Mouse (Mus musculus) liver, embryonic 11.5 days (tissue): Measurements from ENCODE around the gene Spindoc. TPM values are rescaled to one million over a fixed set of nuclear protein-coding genes. Genes with fewer than 3 reads are reported as not detected.

Experiments
- ATAC-seq: fragments of 200-750 bp; cut with Nextera tagmentation; replicated peaks from 2 replicates; pipeline ENCODE4 v1.8.0; 2017; ENCODE audit warnings: moderate number of reproducible peaks, mild to moderate bottlenecking, moderate TSS enrichment, moderate library complexity; ENCODE audit not compliant: low FRiP score
- DNase-seq: peaks from one replicate; pipeline ENCODE4 v3.0.0-alpha.2; 2017; ENCODE audit warnings: low spot score
- H3K27ac ChIP-seq: fragments of 300-500 bp; sonication (generic); 2 replicates; pipeline ENCODE4 v1.5.1; 2014; ENCODE audit warnings: mild to moderate bottlenecking, low read depth, low read length, control low read depth
- H3K27me3 ChIP-seq: fragments of 300-500 bp; sonication (generic); replicated peaks from 2 replicates; pipeline ENCODE4 v1.6.1; 2014; ENCODE audit warnings: low read length, mixed read lengths; ENCODE audit not compliant: control insufficient read depth, insufficient read depth
- H3K36me3 ChIP-seq: fragments of 300-500 bp; sonication (generic); 2 replicates; pipeline ENCODE4 v1.6.1; 2014; ENCODE audit warnings: mild to moderate bottlenecking, low read length, moderate library complexity, mixed read lengths; ENCODE audit not compliant: control insufficient read depth, insufficient read depth
- H3K4me1 ChIP-seq: fragments of 300-500 bp; sonication (generic); replicated peaks from 2 replicates; pipeline ENCODE4 v1.6.1; 2014; ENCODE audit warnings: low read length, mixed read lengths; ENCODE audit not compliant: control insufficient read depth, insufficient read depth
- H3K4me2 ChIP-seq: fragments of 300-500 bp; sonication (generic); 2 replicates; pipeline ENCODE4 v1.6.1; 2014; ENCODE audit warnings: mild to moderate bottlenecking, control low read depth, moderate library complexity
- H3K4me3 ChIP-seq: fragments of 300-500 bp; sonication (generic); 2 replicates; pipeline ENCODE4 v1.5.1; 2014; ENCODE audit warnings: low read depth, low read length, control low read depth
- H3K9ac ChIP-seq: fragments of 300-500 bp; sonication (generic); 2 replicates; pipeline ENCODE4 v1.6.1; 2014; ENCODE audit warnings: low read depth, low read length, control low read depth
- H3K9me3 ChIP-seq: fragments of 300-500 bp; sonication (generic); 2 replicates; pipeline ENCODE4 v1.6.1; 2016; ENCODE audit warnings: low read length, inconsistent platforms, mixed read lengths; ENCODE audit not compliant: control insufficient read depth
- WGBS: fragments of 180-500 bp; shearing (Covaris S2); extraction: QIAGEN DNeasy Blood & Tissue Kit; methylation state at CpG from one replicate; pipeline ENCODE4 v1.1.7; 2014; 5-methylcytosine and 5-hydroxymethylcytosine counted together
- polyA plus RNA-seq: library from polyadenylated mRNA; unstranded; fragments of >200 nt; fragmentation: Nextera tagmentation; extraction: Ambion mirVana; gene quantifications from 2 replicates; pipeline ENCODE4 v1.2.1, GENCODE M21; 2014

Spindoc gene
- polyA plus RNA-seq = 16.2 and 16.7 TPM in 2 replicates

DNA sequence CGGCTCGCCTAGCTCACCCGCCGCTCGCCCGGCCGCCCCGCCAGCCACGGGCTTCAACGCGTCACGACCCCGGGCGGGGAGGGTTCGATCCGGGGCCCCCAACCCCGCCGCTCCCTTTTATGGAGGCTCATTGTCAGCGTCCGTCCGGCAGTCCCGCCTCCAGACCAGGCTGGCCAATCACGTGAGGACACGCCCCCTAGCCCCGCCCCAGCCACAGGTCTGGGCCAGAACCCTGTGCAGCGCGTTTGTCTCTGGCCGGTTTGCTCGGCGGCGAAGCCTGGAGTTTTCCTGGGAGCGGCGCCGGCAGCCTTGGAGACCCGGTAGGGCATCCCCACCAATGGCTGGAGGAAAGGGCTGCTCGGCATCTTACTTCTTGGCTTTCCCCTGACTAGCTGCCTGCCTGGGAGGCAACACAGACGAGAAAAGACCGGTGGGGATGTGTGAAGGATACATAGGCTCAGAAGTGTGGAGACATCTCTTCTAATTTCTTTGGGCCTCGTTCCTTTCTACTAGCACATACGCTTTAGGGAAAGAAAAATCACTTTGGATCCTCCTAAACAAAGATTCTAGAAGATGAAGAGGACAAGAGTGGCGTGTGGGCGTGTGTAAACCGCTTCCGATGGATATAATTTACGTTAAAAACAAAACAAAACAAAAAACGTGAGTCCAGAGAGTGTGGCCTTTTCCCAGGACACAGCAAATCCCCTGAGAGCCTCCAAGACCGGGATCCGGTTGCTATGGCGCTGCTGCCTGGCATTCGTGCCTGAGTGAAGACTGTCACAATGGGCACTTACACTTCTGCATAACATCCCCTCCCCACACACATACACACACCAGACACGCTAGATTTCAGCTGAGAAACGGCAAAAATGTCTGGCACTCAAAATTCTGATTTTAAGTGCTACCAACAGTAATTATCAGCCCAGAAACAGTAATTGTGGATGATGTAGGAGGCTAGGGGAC is at the start of gene Spindoc:
TSS of gene Spindoc (minus strand) at position 92 of the 963 bp plus-strand sequence.
- Histone ChIP-seq H3K9me3 (no peaks in the 10 kb centered on the region), H3K27me3 (no peaks in the 10 kb centered on the region), H3K4me3 (peak within 1 kb of the TSS; percentile 81), H3K36me3 (no peaks in the 10 kb centered on the region), H3K27ac (peak within 1 kb of the TSS; percentile 65), H3K9ac (peak within 1 kb of the TSS; percentile 89), H3K4me1 (peaks cover 7% of the 10 kb centered on the region), H3K4me2 (peak within 1 kb of the TSS; percentile 94)
- WGBS = 3% methylated on average over 52 of the region's 52 CpGs
- DNase-seq (peak; percentile 97), ATAC-seq (peak; percentile 99)

DNA sequence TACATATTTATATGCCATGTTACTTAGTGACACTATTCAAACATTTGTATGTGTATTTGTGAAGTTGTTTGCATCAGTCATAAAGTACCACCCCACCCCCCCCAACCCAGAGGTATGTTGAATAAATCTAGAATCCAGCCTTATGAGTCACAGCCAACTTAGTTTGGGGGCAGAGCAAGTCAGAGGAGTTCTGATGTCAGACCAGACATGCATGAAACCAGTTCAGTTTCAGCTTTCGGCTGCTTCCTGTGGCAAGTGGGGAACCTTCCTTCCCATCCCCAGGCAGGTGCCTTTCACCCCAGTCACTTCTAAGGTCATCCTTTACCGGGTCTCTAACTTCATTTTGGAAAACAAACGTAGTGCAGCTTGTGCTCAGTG is 42.6 kb upstream of the Spindoc start:
- Histone ChIP-seq H3K4me1 (peaks cover 32% of the 10 kb centered on the region), H3K27ac (no peak overlapping the region), H3K9me3 (no peaks in the 10 kb centered on the region), H3K27me3 (no peaks in the 10 kb centered on the region; the same call in 1 of the 2 replicates), H3K9ac (no peak overlapping the region), H3K36me3 (peaks cover 43% of the 10 kb centered on the region), H3K4me2 (no peak overlapping the region), H3K4me3 (no peak overlapping the region)
- WGBS = 73% methylated on average over 3 of the region's 3 CpGs
- ATAC-seq (no peak), DNase-seq (no peak)

DNA sequence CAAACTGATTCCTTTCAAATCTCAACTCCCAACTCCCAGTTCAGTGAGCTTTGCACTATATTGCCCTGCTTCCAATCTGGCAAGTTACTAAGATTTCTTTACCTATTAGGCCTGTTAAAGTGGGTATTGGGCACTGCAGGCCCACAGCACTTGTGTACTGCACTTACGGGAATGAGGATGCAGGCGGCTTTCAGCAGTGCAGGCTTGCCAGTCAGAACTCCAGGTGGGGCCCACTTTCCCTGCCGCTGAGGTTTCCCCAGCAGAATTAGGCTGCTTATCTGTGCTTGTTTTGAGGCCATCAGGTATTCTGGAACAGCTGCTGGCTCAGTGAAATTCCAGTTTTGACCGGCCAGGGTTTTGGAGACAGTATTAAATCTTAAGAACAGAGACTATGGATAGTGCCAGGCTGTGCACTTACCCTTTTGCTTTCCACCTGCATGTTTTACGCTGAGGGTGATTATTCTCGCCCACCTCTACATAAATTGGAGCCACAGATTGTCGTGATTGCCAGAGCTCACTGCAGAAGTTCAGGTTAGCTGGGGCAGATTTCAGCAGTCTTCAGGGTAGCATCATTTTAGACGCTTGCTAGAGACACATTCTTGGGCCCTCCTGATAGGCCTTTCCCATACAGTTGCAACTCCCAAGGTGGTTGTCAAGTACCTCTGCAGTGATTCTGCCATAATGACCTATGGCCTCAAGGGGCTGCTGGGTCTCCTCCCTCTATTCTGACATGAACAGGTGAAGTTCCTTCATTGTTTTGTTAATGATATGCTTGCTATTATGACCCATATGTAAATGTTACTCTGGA is 42.0 kb upstream of the Spindoc start:
- no peak for ATAC-seq
- H3K36me3 ChIP-seq = peaks cover 45% of the 10 kb centered on the region
- H3K4me3 ChIP-seq = no peak overlapping the region
- H3K4me2 ChIP-seq = no peak overlapping the region
- no peaks in the 10 kb centered on the region for H3K9me3 ChIP-seq
- H3K27me3 ChIP-seq = no peaks in the 10 kb centered on the region; the same call in 1 of the 2 replicates
- no peak overlapping the region for H3K9ac ChIP-seq
- no peak overlapping the region for H3K27ac ChIP-seq
- WGBS = 73% methylated on average over 8 of the region's 8 CpGs
- H3K4me1 ChIP-seq = peaks cover 38% of the 10 kb centered on the region
- DNase-seq = no peak

DNA sequence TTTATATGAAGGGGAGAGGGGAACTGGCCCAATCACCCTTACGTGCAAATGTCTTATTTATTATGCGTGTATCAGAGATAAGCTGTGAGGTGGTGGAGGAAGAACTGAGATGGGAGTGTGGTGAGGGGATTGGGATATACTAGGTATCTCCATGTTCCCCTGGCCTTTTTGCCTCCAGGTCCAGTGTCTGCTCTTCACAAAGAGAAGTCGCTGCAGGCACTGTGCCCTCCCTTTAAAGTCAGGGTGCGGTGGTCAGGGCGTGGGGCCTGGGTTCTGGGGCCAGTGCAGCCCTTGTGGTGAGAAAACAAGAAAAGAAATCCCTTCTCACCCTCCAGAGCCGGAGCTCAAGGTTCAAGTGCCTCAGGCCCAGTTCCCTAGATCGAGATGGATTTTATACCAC is 41.3 kb upstream of the Spindoc start:
- H3K9me3 ChIP-seq = no peaks in the 10 kb centered on the region
- peaks cover 47% of the 10 kb centered on the region for H3K36me3 ChIP-seq
- 84% methylated on average over 7 of the region's 7 CpGs for WGBS
- no peak for DNase-seq
- ATAC-seq = no peak
- no peaks in the 10 kb centered on the region; the same call in 1 of the 2 replicates for H3K27me3 ChIP-seq
- H3K4me2 ChIP-seq = no peak overlapping the region
- H3K4me3 ChIP-seq = no peak overlapping the region
- no peak overlapping the region for H3K27ac ChIP-seq
- peaks cover 44% of the 10 kb centered on the region for H3K4me1 ChIP-seq
- H3K9ac ChIP-seq = no peak overlapping the region

DNA sequence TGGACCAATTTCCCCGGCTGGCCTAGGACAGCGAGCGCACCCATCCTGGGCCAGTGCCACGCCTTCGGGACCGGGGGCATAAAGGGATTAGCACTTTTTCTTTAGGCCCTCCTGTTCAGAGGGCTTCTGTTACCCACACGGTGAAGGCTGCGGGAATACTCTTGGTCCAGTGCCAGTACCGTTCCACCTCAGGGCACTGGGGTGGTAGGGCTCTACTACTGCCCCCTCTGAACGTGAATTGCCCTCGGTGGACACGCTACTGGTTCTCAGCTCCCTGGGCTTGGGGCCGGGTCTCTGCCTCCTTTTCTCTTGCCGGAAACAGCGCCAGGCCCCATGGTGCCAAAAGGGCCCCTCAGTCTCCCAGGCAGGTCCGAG is 40.8 kb upstream of the Spindoc start:
- H3K27me3 ChIP-seq = no peaks in the 10 kb centered on the region; the same call in 1 of the 2 replicates
- no peaks in the 10 kb centered on the region for H3K9me3 ChIP-seq
- H3K4me1 ChIP-seq = peaks cover 47% of the 10 kb centered on the region
- peak overlapping the region; percentile 49; the same call in 1 of the 2 replicates for H3K4me2 ChIP-seq
- WGBS = 59% methylated on average over 16 of the region's 16 CpGs
- ATAC-seq (no peak), DNase-seq (no peak)
- no peak overlapping the region for H3K27ac ChIP-seq
- H3K36me3 ChIP-seq = peaks cover 47% of the 10 kb centered on the region
- peak overlapping the region; percentile 7; the same call in 1 of the 2 replicates for H3K4me3 ChIP-seq
- H3K9ac ChIP-seq = no peak overlapping the region

DNA sequence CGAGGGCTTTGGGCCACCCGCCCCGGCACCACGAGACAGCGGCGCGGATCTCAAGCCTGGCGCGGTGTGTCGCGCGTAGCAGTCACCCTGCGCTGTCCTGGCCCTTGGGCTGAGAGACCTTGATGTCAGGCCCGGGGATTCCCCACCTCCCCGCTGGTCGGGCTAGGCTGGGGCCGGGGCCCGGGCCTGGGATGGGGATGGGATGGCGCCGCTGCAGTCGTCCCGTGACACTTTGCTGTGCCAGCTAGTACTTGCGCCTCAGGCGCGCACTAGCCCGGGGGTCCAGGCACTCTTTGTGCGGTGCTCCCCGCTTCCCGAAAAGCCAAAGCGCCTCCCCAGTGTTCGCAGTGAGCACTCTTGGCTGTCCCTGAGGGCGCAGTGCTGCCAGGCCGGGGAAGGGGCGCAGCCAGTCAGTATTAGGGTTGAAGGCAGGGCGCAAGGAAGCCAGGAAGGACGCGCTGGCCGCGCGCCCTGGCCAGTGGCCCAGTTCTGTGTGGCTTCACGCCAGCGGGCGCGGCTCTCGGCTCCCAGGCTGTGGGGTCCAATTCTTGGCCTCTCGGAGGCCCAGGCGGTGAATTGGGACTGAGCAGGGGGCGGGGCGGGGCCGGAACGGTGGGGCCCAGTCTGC is 40.3 kb upstream of the Spindoc start:
- H3K36me3 ChIP-seq = peaks cover 43% of the 10 kb centered on the region
- peak; percentile 47 for DNase-seq

DNA sequence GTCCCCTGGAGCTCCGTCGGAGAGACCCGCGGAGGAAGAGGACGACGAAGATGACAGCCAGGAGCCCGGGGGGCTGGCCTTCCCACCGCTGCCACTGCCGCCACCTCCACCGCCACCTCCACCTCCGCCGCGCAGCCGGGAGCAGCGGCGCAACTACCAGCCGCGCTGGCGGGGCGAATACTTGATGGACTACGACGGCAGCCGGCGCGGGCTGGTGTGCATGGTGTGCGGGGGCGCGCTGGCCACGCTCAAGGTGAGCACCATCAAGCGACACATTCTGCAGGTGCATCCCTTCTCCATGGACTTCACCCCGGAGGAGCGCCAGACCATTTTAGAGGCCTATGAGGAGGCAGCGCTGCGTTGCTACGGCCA is 39.8 kb upstream of the Spindoc start:
- H3K4me2 ChIP-seq = peak overlapping the region; percentile 49

More for the DNA sequence above, 40.3 kb upstream of the Spindoc start:
- ATAC-seq = peak; percentile 13; the same call in 1 of the 2 replicates
- Histone ChIP-seq H3K4me2 (peak overlapping the region; percentile 49), H3K4me1 (peaks cover 47% of the 10 kb centered on the region), H3K27ac (no peak overlapping the region), H3K4me3 (peak overlapping the region; percentile 11; the same call in 1 of the 2 replicates), H3K27me3 (no peaks in the 10 kb centered on the region; the same call in 1 of the 2 replicates), H3K9me3 (no peaks in the 10 kb centered on the region), H3K9ac (no peak overlapping the region; the same call in 1 of the 2 replicates)
- WGBS = 53% methylated on average over 51 of the region's 51 CpGs

More for the DNA sequence above, 39.8 kb upstream of the Spindoc start:
- H3K27ac ChIP-seq = no peak overlapping the region
- DNase-seq (peak; percentile 44), ATAC-seq (no peak)
- 42% methylated on average over 35 of the region's 35 CpGs for WGBS
- peaks cover 47% of the 10 kb centered on the region for H3K4me1 ChIP-seq
- no peaks in the 10 kb centered on the region for H3K9me3 ChIP-seq
- no peak overlapping the region; the same call in 1 of the 2 replicates for H3K9ac ChIP-seq
- H3K27me3 ChIP-seq = no peaks in the 10 kb centered on the region; the same call in 1 of the 2 replicates
- H3K4me3 ChIP-seq = 0 out of 2 replicates have a peak overlapping the region, but pooled peaks have one; percentile 11
- peaks cover 40% of the 10 kb centered on the region for H3K36me3 ChIP-seq
